Mouse (Mus musculus) liver, postnatal 0 days (tissue): Measurements from ENCODE around the gene Atad5. TPM values are rescaled to one million over a fixed set of nuclear protein-coding genes. Genes with fewer than 3 reads are reported as not detected.
"Not testable (repeated sequence)": the region's sequence is repeated elsewhere in the genome, so short reads cannot be mapped to it uniquely, and the experiment has no call there.

Experiments
- ATAC-seq: fragments of 200-750 bp; cut with Nextera tagmentation; 2 replicates; pipeline ENCODE4 v1.8.0; 2017; ENCODE audit warnings: mild to moderate bottlenecking, moderate library complexity
- DNase-seq: peaks from one replicate; pipeline ENCODE4 v3.0.0-alpha.2; 2016
- H3K27ac ChIP-seq: fragments of 300-500 bp; sonication (generic); 2 replicates; pipeline ENCODE4 v1.5.1; 2014; ENCODE audit warnings: antibody characterized with exemption, moderate library complexity, mild to moderate bottlenecking, low read depth
- H3K27me3 ChIP-seq: fragments of 300-500 bp; sonication (generic); 2 replicates; pipeline ENCODE4 v1.6.1; 2014; ENCODE audit warnings: low read length, control low read depth, mixed read lengths; ENCODE audit not compliant: insufficient read depth
- H3K36me3 ChIP-seq: fragments of 300-500 bp; sonication (generic); replicated peaks from 2 replicates; pipeline ENCODE4 v1.6.1; 2014; ENCODE audit warnings: mild to moderate bottlenecking, control low read depth, low read length, moderate library complexity, mixed read lengths; ENCODE audit not compliant: insufficient read depth
- H3K4me1 ChIP-seq: fragments of 300-500 bp; sonication (generic); 2 replicates; pipeline ENCODE4 v1.6.1; 2014; ENCODE audit warnings: antibody characterized with exemption, mild to moderate bottlenecking, control low read depth; ENCODE audit not compliant: insufficient read depth
- H3K4me2 ChIP-seq: fragments of 300-500 bp; sonication (generic); 2 replicates; pipeline ENCODE4 v1.6.1; 2014; ENCODE audit warnings: low read depth, mild to moderate bottlenecking, low read length, moderate library complexity, mixed read lengths
- H3K4me3 ChIP-seq: fragments of 300-500 bp; sonication (generic); 2 replicates; pipeline ENCODE4 v1.5.1; 2014; ENCODE audit warnings: low read depth, low read length
- H3K9ac ChIP-seq: fragments of 300-500 bp; sonication (generic); replicated peaks from 2 replicates; pipeline ENCODE4 v1.6.1; 2014; ENCODE audit warnings: mild to moderate bottlenecking, moderate library complexity
- H3K9me3 ChIP-seq: fragments of 300-500 bp; sonication (generic); 2 replicates; pipeline ENCODE4 v1.6.1; 2016; ENCODE audit warnings: mild to moderate bottlenecking, control low read depth, low read length, mixed read lengths
- CTCF ChIP-seq: sonication (generic); IDR thresholded peaks from 2 replicates; pipeline ENCODE4 v1.5.1; 2016; ENCODE audit warnings: antibody characterized with exemption, low read depth
- EP300 ChIP-seq: IDR thresholded peaks from 2 replicates; pipeline ENCODE4 v1.6.1; 2016; ENCODE audit warnings: antibody characterized with exemption, low read depth, mild to moderate bottlenecking
- WGBS: fragments of 180-500 bp; shearing (Covaris S2); extraction: QIAGEN DNeasy Blood & Tissue Kit; methylation state at CpG from one replicate; pipeline ENCODE4 v1.1.7; 2014; ENCODE audit not compliant: insufficient replicate concordance; 5-methylcytosine and 5-hydroxymethylcytosine counted together
- polyA plus RNA-seq: library from polyadenylated mRNA; unstranded; fragments of >200 nt; fragmentation: Nextera tagmentation; extraction: Ambion mirVana; gene quantifications from 2 replicates; pipeline ENCODE4 v1.2.1, GENCODE M21; 2015

Gene Atad5
- polyA plus RNA-seq, 1 experiment from 2014 or later = 4.9 TPM

DNA sequence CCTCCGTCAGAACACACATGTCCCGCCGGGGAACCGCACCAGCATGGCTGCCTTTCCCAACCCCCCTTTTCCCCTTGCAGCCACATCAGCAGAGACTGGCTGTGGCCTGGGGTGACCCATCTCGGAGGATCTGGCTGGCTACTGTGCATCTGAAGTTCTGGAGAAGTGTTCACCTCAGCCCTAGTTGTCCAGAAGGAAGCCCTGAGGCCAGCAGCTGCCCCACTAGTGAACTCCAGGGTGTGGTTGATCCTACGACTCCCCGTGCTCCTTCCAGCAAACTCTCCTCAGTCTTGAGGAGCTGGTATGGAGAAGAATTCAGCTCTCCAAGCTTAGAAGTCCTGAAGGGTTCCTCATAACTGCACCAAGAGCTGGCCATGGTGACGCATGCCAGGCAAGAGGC, 89.1 kb downstream of the Atad5 start:
- Histone ChIP-seq H3K27me3 (no peaks in the 10 kb centered on the region), H3K4me3 (no peak overlapping the region), H3K4me2 (no peak overlapping the region), H3K4me1 (peaks cover 4% of the 10 kb centered on the region), H3K36me3 (0 out of 2 replicates have a peak, but pooled peaks cover 3% of the 10 kb centered on the region), H3K9me3 (no peaks in the 10 kb centered on the region), H3K9ac (no peak overlapping the region), H3K27ac (no peak overlapping the region)
- ATAC-seq = no peak
- 81% methylated on average over 8 of the region's 8 CpGs for WGBS
- TF ChIP-seq EP300 = no peak
- DNase-seq = no peak

DNA sequence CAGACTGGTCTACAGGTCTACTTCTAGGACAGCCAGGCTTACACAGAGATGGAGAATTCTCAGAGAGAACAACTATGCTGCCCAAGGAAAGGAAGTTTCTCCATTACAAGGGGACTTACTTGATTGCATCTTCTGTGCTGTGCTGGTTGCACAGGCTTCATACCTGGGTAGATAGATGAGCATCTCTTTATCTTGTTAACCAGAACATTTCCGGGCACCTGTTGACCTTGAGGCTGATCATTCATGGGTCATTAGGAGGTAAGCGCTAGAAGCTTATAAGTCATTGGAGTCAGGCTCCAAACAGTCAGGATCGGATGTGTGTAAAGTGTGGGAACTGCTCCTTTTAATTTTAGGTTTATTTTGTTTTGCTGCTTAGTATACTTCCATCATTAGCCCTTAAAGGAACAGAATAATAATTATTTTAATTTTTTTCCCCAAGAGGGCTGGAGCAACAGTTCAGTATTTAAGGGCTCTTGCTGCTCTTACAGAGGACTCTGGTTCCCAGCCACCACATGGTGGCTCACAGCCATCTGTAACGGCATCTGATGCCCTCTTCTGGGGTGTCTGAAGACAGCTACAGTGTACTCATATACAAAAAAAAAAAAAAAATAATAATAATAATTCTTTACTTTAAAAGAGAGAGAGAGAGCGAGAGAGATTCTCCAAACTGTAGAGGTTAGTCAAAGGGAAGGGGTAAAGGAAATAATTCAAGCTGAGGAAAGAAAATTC, 92.0 kb downstream of the Atad5 start:
- Histone ChIP-seq H3K27ac (no peak overlapping the region), H3K4me2 (no peak overlapping the region), H3K27me3 (no peaks in the 10 kb centered on the region), H3K4me3 (no peak overlapping the region), H3K4me1 (no peaks in the 10 kb centered on the region), H3K36me3 (0 out of 2 replicates have a peak, but pooled peaks cover 3% of the 10 kb centered on the region), H3K9ac (no peak overlapping the region), H3K9me3 (no peaks in the 10 kb centered on the region)
- no peak for ATAC-seq
- TF ChIP-seq CTCF (peak; percentile 23; the same call in 1 of the 2 replicates), EP300 (no peak)
- no peak for DNase-seq
- WGBS = 68% methylated on average over 5 of the region's 5 CpGs

DNA sequence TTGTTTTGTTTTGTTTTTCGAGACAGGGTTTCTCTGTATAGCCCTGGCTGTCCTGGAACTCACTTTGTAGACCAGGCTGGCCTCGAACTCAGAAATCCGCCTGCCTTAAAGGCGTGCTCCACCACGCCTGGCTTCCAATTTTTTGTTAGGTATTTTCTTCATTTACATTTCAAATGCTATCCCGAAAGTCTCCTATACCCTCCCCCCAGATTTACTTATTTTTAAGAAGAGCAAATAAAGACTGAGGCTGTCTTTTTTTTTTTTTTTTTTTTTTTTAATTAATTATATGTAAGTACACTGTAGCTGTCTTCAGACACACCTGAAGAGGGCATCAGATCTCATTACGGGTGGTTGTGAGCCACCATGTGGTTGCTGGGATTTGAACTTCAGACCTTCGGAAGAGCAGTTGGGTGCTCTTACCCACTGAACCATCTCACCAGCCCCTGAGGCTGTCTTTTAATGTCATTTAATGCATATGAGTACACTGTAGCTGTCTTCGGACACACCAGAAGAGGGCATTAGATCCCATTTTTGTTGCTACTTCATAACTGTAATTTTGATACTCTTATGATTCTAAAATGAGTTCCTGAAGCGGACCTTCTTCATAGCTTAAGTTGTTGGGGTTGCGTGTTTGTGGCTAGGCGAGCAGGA, 94.0 kb downstream of the Atad5 start:
- peak overlapping the region; percentile 95 for H3K4me3 ChIP-seq
- not testable (repeated sequence) for H3K4me1 ChIP-seq, H3K36me3 ChIP-seq, H3K27me3 ChIP-seq, H3K9me3 ChIP-seq, DNase-seq
- peak overlapping the region; percentile 81 for H3K4me2 ChIP-seq
- peak overlapping the region; percentile 98 for H3K9ac ChIP-seq
- peak; percentile 49 for TF ChIP-seq CTCF
- ATAC-seq = peak; percentile 73
- H3K27ac ChIP-seq = peak overlapping the region; percentile 94
- 40% methylated on average over 11 of the region's 12 CpGs for WGBS

DNA sequence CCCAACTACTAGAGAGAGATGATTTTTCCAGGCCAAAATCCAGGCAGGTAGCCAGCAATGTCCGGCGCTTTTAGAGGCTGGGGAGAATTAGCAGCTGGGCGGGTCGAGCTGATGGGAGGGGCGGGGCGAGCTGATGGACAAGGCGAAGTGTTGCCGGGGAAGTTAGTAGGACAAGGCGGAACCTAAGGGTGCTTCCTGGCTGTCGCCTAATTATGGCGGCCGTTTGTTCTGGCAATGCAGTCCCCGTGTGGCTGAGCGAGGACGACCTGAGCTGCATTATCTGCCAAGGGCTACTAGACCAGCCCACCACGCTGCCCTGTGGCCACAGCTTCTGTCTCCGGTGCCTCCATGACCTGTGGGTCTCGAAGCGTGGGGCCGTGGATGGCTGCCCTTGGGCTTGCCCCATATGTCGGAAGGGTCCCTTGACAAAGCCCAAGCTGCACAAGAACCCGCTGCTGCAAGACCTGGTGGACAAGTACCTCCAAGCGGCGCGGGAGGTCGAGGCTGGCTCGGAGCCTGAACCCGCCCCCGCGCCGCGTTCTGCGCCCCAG, 94.6 kb downstream of the Atad5 start, which contains the start of gene Rnf135:
Gene Rnf135, plus strand, starts transcription at position 147 of the 551 bp plus-strand sequence.
- Histone ChIP-seq H3K9me3 (no peaks in the 10 kb centered on the region), H3K9ac (peak within 1 kb of the TSS; percentile 98), H3K27ac (peak within 1 kb of the TSS; percentile 94), H3K36me3 (no peaks in the 10 kb centered on the region), H3K4me1 (no peaks in the 10 kb centered on the region), H3K4me2 (peak within 1 kb of the TSS; percentile 81), H3K27me3 (no peaks in the 10 kb centered on the region), H3K4me3 (peak within 1 kb of the TSS; percentile 95)
- DNase-seq (peak; percentile 92), ATAC-seq (peak; percentile 95)
- TF ChIP-seq EP300 = no peak
- TF ChIP-seq CTCF = no peak
- under 1% methylated on average over 33 of the region's 33 CpGs for WGBS

DNA sequence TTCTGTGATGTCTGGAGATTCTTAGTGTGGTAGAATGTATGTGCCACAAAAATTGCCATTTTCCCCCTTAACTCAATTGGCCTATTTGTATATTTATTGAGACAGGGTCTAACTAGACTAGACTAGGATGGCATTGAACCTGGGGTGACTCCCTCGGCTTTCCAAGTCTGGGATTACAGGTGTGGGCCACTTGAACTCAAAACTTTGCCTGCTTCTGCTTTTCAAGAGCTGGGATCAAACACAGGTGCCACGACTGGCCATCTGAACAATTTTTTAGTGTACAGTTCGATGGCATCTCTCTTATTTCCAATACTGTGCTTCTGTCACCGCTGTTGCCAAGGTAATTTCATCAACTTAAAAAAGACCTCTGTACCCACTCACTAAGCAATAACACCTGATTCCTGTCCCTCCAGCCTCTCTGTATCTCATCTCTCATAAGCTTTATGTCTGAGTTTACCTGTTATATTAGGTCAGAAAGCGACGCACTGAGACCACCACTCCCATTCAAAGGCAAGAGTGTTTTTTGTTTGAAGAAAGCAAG, 95.4 kb downstream of the Atad5 start:
- no peaks in the 10 kb centered on the region for H3K9me3 ChIP-seq
- H3K4me1 ChIP-seq = no peaks in the 10 kb centered on the region
- H3K27me3 ChIP-seq = no peaks in the 10 kb centered on the region
- ATAC-seq = no peak
- 0 out of 2 replicates have a peak, but pooled peaks cover 7% of the 10 kb centered on the region for H3K36me3 ChIP-seq
- WGBS = 77% methylated on average over 6 of the region's 6 CpGs
- peak overlapping the region; percentile 98; the same call in 1 of the 2 replicates for H3K9ac ChIP-seq
- DNase-seq = no peak
- H3K27ac ChIP-seq = peak overlapping the region; percentile 94
- H3K4me2 ChIP-seq = peak overlapping the region; percentile 81
- H3K4me3 ChIP-seq = peak overlapping the region; percentile 95
- no peak for TF ChIP-seq EP300
- no peak for TF ChIP-seq CTCF

Other genes starting within 250 kb of the Atad5 start
- gene Utp6, start 127.0 kb upstream of the Atad5 start, polyA plus RNA-seq = 15.1 and 15.9 TPM in 2 replicates
- gene Suz12, start 96.3 kb upstream of the Atad5 start, polyA plus RNA-seq = 10.7 and 11.2 TPM in 2 replicates
- 45.7 and 47.8 TPM in 2 replicates for gene Crlf3, start 8.4 kb upstream of the Atad5 start, polyA plus RNA-seq
- 17.1 and 18.0 TPM in 2 replicates for gene Tefm, start 52.8 kb downstream of the Atad5 start, polyA plus RNA-seq
- gene Adap2, start 64.7 kb downstream of the Atad5 start, polyA plus RNA-seq = 10.8 and 12.1 TPM in 2 replicates
- 6.8 and 7.7 TPM in 2 replicates for gene Rnf135, start 94.5 kb downstream of the Atad5 start, polyA plus RNA-seq
- gene Rhot1, start 119.6 kb downstream of the Atad5 start, polyA plus RNA-seq = 22.7 and 24.6 TPM in 2 replicates
- gene Rhbdl3, start 211.5 kb downstream of the Atad5 start, polyA plus RNA-seq = 0.05 and 0.12 TPM in 2 replicates